Mouse (Mus musculus): Measurements from ENCODE around the gene AI182371. TPM values are rescaled to one million over a fixed set of nuclear protein-coding genes. Genes with fewer than 3 reads are reported as not detected.
A peak's percentile ranks its signal among the peaks of the same experiment; 100 is the strongest.

Gene AI182371
- polyA plus RNA-seq (2015; fragmentation: Nextera tagmentation; extraction: Ambion mirVana), result 0.64 and 0.70 TPM in 2 replicates

- H3K9me3 ChIP-seq, result no peaks in the 10 kb centered on the region
- no peak within 1 kb of the TSS for H3K4me2 ChIP-seq (replicated peaks)
- no peak for ATAC-seq
- WGBS, result 94% methylated on average over 3 of the region's 3 CpGs
- no peak within 1 kb of the TSS for H3K9ac ChIP-seq
- no peaks in the 10 kb centered on the region for H3K27me3 ChIP-seq (replicated peaks)
- H3K27ac ChIP-seq, result no peak within 1 kb of the TSS
- no peaks in the 10 kb centered on the region for H3K4me1 ChIP-seq (replicated peaks)
- no peak within 1 kb of the TSS for H3K4me3 ChIP-seq (replicated peaks)
- no peaks in the 10 kb centered on the region for H3K36me3 ChIP-seq
These were observed at the start of gene AI182371 for GRCm38 (mm10) chr2:35101443-35101842. Gene AI182371, minus strand, starts transcription at chr2:35101543.

DNA sequence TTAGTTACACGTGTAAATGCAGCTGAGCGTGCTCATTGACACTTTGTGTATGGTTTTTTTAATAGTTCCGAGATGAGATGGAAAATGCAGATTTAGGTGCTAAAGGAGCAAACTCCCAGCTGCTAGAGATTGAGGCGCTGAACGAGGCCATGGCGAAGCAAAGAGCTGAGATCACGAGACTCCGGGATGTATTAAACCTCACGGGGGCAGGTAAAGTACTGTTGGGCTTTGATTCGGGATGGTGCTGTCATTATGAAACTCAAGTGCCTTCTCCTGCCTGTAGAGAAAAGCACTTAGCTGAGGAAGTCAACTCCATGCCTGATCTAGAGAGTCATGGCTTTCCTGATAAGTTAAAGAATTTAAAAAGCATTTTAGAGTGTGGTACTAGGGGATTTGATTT lies 47.5 kb upstream of the AI182371 start:
- H3K4me2 ChIP-seq (replicated peaks), result no peak overlapping the region
- H3K4me1 ChIP-seq (replicated peaks), result no peaks in the 10 kb centered on the region
- H3K4me3 ChIP-seq (replicated peaks), result no peak overlapping the region
- no peak overlapping the region for H3K27ac ChIP-seq
- no peak for ATAC-seq
- 92% methylated on average over 10 of the region's 10 CpGs for WGBS
- no peak overlapping the region for H3K9ac ChIP-seq
- peaks cover 54% of the 10 kb centered on the region for H3K36me3 ChIP-seq
- H3K27me3 ChIP-seq (replicated peaks), result no peaks in the 10 kb centered on the region
- no peaks in the 10 kb centered on the region for H3K9me3 ChIP-seq

- WGBS, result 98% methylated on average over 3 of the region's 3 CpGs
- Histone ChIP-seq H3K4me1 (replicated peaks) (no peaks in the 10 kb centered on the region), H3K4me3 (replicated peaks) (no peak overlapping the region), H3K27me3 (replicated peaks) (no peaks in the 10 kb centered on the region), H3K27ac (no peak overlapping the region), H3K9me3 (no peaks in the 10 kb centered on the region), H3K36me3 (peaks cover 32% of the 10 kb centered on the region), H3K9ac (no peak overlapping the region), H3K4me2 (replicated peaks) (no peak overlapping the region)
- no peak for ATAC-seq
These were observed 40.3 kb upstream of the AI182371 start for GRCm38 (mm10) chr2:35141673-35142072.

DNA sequence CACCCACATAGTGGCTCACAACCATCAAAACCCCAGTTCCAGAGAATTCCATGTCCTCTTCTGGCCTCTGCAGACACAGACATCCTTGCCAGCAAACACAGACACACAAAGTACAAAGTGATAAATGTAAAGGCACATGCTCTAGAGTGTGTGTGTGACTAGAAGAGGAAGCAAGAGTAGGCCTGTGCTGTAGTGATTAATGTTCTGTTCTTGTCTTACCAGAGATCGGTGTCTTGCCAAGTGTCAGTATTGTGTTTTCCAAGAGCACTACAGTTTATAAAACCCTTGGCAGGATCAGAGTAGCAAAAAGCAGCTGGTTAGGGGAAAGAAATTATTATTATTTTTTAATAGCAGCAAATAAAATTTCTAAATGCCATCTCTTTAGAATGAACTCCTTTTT lies 37.2 kb upstream of the AI182371 start:
- no peak for ATAC-seq
- Histone ChIP-seq H3K27ac (no peak overlapping the region), H3K4me3 (replicated peaks) (no peak overlapping the region), H3K36me3 (peaks cover 16% of the 10 kb centered on the region), H3K9me3 (no peaks in the 10 kb centered on the region), H3K9ac (no peak overlapping the region), H3K4me2 (replicated peaks) (no peak overlapping the region), H3K4me1 (replicated peaks) (0 out of 2 replicates have a peak, but pooled peaks cover 2% of the 10 kb centered on the region), H3K27me3 (replicated peaks) (no peaks in the 10 kb centered on the region)
- WGBS, result 83% methylated on average over 1 of the region's 1 CpGs

DNA sequence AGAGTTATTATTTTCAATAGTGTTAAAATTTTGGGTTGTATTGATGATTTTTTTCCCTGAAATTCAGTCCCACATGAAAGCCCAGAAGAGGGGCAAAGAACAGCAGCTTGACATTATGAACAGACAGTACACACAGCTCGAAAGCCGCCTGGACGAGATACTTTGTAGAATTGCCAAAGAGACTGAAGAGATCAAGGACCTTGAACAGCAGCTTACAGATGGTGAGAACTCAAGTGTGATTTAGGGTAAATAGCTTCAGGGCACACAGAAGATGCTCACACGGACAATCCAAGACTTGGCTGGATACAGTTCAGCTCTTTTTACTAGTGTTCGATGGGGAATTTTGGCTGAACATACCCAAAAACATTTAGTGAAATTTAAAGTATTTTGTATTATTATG lies 32.5 kb upstream of the AI182371 start:
- 72% methylated on average over 5 of the region's 5 CpGs for WGBS
- ATAC-seq, result no peak
- Histone ChIP-seq H3K4me1 (replicated peaks) (peaks cover 5% of the 10 kb centered on the region; the same call in 1 of the 2 replicates), H3K9ac (no peak overlapping the region), H3K36me3 (peaks cover 11% of the 10 kb centered on the region), H3K4me2 (replicated peaks) (no peak overlapping the region), H3K9me3 (no peaks in the 10 kb centered on the region), H3K4me3 (replicated peaks) (no peak overlapping the region), H3K27ac (no peak overlapping the region), H3K27me3 (replicated peaks) (no peaks in the 10 kb centered on the region)

DNA sequence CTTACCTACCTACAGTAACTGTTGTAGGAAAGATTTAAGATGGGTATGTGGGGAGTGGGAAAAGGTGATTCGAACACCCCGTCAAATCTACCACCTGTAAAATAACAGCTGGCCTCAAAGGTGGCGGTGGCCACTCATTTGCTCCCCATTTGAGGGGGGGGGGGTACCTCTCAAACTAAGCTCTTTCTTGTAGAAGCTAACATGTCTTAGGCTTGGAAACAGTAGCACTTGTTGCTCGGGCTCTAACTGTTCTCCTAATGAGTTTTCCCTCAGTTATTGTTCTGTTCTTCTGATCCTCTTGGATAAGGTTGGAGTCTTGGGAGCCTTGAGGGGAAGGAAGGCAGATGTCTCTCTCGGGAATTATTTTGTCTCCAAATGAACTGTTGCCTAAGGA lies 31.3 kb upstream of the AI182371 start:
- 7% methylated on average over 5 of the region's 5 CpGs for WGBS
- Histone ChIP-seq H3K36me3 (peaks cover 5% of the 10 kb centered on the region), H3K4me1 (replicated peaks) (peaks cover 5% of the 10 kb centered on the region; the same call in 1 of the 2 replicates)

GRCm38 (mm10) chr2:35131991-35132661 lies 30.8 kb upstream of the AI182371 start:
- Histone ChIP-seq H3K9ac (peak overlapping the region; percentile 52), H3K27me3 (replicated peaks) (no peaks in the 10 kb centered on the region), H3K9me3 (no peaks in the 10 kb centered on the region), H3K36me3 (no peaks in the 10 kb centered on the region), H3K4me2 (replicated peaks) (peak overlapping the region; percentile 70), H3K4me1 (replicated peaks) (peaks cover 5% of the 10 kb centered on the region; the same call in 1 of the 2 replicates), H3K4me3 (replicated peaks) (peak overlapping the region; percentile 52), H3K27ac (peak overlapping the region; percentile 89)
- peak; percentile 100 for ATAC-seq
- under 1% methylated on average over 21 of the region's 21 CpGs for WGBS

More for the DNA sequence above, 31.3 kb upstream of the AI182371 start:
- peak overlapping the region; percentile 52 for H3K4me3 ChIP-seq (replicated peaks)
- H3K27me3 ChIP-seq (replicated peaks), result no peaks in the 10 kb centered on the region
- peak overlapping the region; percentile 52 for H3K9ac ChIP-seq
- H3K27ac ChIP-seq, result peak overlapping the region; percentile 89
- peak; percentile 11 for ATAC-seq
- no peaks in the 10 kb centered on the region for H3K9me3 ChIP-seq
- peak overlapping the region; percentile 70 for H3K4me2 ChIP-seq (replicated peaks)

DNA sequence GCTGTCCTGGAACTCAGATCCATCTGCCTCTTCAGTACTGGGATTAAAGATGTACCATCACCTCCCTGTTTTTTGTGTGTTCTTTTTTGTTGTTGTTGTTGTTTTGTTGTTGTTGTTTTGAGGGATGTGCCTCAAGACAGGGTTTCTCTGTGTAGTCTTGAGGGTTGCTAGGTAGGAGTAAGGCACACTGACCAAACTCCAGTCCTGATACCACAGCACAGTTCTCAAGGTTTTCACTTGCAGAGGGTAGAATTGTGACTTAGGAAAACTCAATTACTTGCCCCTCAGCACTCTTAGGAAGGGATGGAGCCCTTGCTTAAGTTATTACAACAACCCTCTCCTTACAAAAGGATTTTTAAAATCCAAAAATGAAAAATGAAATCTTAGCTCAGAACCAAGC lies 30.1 kb upstream of the AI182371 start:
- Histone ChIP-seq H3K36me3 (no peaks in the 10 kb centered on the region), H3K27me3 (replicated peaks) (no peaks in the 10 kb centered on the region), H3K9ac (no peak overlapping the region), H3K4me1 (replicated peaks) (peaks cover 5% of the 10 kb centered on the region; the same call in 1 of the 2 replicates), H3K4me2 (replicated peaks) (peak overlapping the region; percentile 70), H3K27ac (no peak overlapping the region), H3K9me3 (no peaks in the 10 kb centered on the region), H3K4me3 (replicated peaks) (no peak overlapping the region)
- ATAC-seq, result peak; percentile 50; the same call in 1 of the 2 replicates

DNA sequence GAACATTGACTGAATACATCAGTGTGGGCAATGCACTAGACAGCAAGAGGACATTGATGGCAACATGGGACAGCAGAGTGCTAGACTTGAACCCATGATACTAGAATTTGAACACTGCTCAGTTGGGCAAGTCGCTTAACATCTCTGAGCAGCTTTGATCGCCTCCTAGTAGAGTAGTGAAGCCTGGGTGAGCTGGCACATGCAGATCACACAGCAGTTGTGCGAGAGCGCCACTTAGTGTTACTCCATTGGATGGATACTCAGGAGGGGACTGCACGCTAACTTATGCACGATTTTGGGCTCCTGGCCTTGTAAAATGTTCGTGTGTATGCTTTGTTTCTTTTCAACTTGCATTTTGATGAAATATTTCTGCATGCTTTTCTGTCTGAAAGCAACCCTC lies 23.4 kb upstream of the AI182371 start:
- Histone ChIP-seq H3K9ac (no peak overlapping the region), H3K4me3 (replicated peaks) (no peak overlapping the region), H3K27ac (no peak overlapping the region), H3K9me3 (no peaks in the 10 kb centered on the region), H3K4me1 (replicated peaks) (no peaks in the 10 kb centered on the region), H3K4me2 (replicated peaks) (no peak overlapping the region), H3K36me3 (peaks cover 3% of the 10 kb centered on the region; the same call in 1 of the 2 replicates), H3K27me3 (replicated peaks) (no peaks in the 10 kb centered on the region)
- ATAC-seq, result no peak
- WGBS, result 77% methylated on average over 7 of the region's 7 CpGs

- Histone ChIP-seq H3K4me3 (replicated peaks) (no peak overlapping the region), H3K27ac (no peak overlapping the region), H3K4me1 (replicated peaks) (0 out of 2 replicates have a peak, but pooled peaks cover 3% of the 10 kb centered on the region), H3K9me3 (no peaks in the 10 kb centered on the region), H3K9ac (no peak overlapping the region), H3K4me2 (replicated peaks) (no peak overlapping the region), H3K36me3 (no peaks in the 10 kb centered on the region), H3K27me3 (replicated peaks) (no peaks in the 10 kb centered on the region)
- no peak for ATAC-seq
- WGBS, result 76% methylated on average over 2 of the region's 2 CpGs
These were observed 9.2 kb upstream of the AI182371 start for GRCm38 (mm10) chr2:35110521-35110920.

DNA sequence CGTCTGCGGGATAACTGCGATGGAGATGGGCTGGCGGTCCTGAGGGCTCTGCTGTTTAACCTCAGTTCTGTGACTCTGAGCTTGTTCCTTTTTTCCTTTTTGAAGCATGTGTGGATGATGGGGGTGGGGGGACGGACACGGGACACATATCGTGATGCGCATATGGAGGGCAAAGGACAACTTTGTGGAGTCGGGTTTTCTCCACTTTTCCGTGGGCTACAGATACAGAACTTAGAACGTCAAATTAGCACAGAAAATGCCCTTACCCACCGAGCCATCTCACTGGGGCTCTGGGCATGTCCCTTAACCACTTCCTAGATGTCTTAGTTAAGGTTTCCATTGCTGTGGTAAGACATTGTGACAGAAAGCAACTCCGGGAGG lies 8.6 kb upstream of the AI182371 start:
- peak overlapping the region; percentile 84 for H3K27ac ChIP-seq
- no peak for ATAC-seq
- peak overlapping the region; percentile 91 for H3K4me3 ChIP-seq (replicated peaks)
- no peaks in the 10 kb centered on the region for H3K9me3 ChIP-seq
- H3K27me3 ChIP-seq (replicated peaks), result no peaks in the 10 kb centered on the region
- H3K4me1 ChIP-seq (replicated peaks), result 0 out of 2 replicates have a peak, but pooled peaks cover 3% of the 10 kb centered on the region
- peak overlapping the region; percentile 78 for H3K4me2 ChIP-seq (replicated peaks)
- no peaks in the 10 kb centered on the region for H3K36me3 ChIP-seq
- 2% methylated on average over 13 of the region's 13 CpGs for WGBS
- peak overlapping the region; percentile 75 for H3K9ac ChIP-seq

GRCm38 (mm10) chr2:35109141-35109923 lies 8.0 kb upstream of the AI182371 start, which contains the start of gene Cntrl:
Gene Cntrl, plus strand, starts transcription at chr2:35109492.
- WGBS, result under 1% methylated on average over 61 of the region's 62 CpGs
- peak within 1 kb of the TSS; percentile 91 for H3K4me3 ChIP-seq (replicated peaks)
- H3K27ac ChIP-seq, result peak within 1 kb of the TSS; percentile 84
- H3K9ac ChIP-seq, result peak within 1 kb of the TSS; percentile 75
- H3K36me3 ChIP-seq, result no peaks in the 10 kb centered on the region
- H3K27me3 ChIP-seq (replicated peaks), result no peaks in the 10 kb centered on the region
- H3K4me2 ChIP-seq (replicated peaks), result peak within 1 kb of the TSS; percentile 78
- ATAC-seq, result peak; percentile 98
- H3K4me1 ChIP-seq (replicated peaks), result 0 out of 2 replicates have a peak, but pooled peaks cover 3% of the 10 kb centered on the region
- H3K9me3 ChIP-seq, result no peaks in the 10 kb centered on the region

Data from intestine, embryonic 15.5 days (tissue).